Mouse (Mus musculus) hematopoietic stem cell, adult 5-6 weeks (primary cell): ENCODE measurements around the gene Vmn2r60. TPM values are rescaled to one million over a fixed set of nuclear protein-coding genes. Genes with fewer than 3 reads are reported as not detected.
"Not testable (repeated sequence)": the region's sequence is repeated elsewhere in the genome, so short reads cannot be mapped to it uniquely, and the experiment has no call there.

Source experiments
- ATAC-seq, 2 experiments: fragments of 125-278 bp in 1 of 2; replicated peaks in 1 of 2; 2 replicates each; pipeline ENCODE4 v1.8.0; 2016 to 2017; ENCODE audit warnings: inconsistent platforms in 2 of 2, mild to moderate bottlenecking in 2 of 2, moderate number of reproducible peaks in 2 of 2, low read depth in 1 of 2, moderate TSS enrichment in 1 of 2; ENCODE audit not compliant: low FRiP score in 2 of 2, poor library complexity in 2 of 2, severe bottlenecking in 2 of 2, insufficient read depth in 1 of 2, low TSS enrichment in 1 of 2
- total RNA-seq: library from RNA; stranded (forward); fragments of 172-1452, 232-1000 nt; gene quantifications from 2 replicates; pipeline ENCODE4 v1.2.3, GENCODE M21; 2017

Gene Vmn2r60
- total RNA-seq: 0.10 TPM in 1 of 2 replicates, not detected in the other

- no peak for ATAC-seq
Measured at GRCm38 (mm10) chr7:42107470-42107869, at the start of gene Vmn2r60. TSS of gene Vmn2r60 (plus strand) at chr7:42107770.

GRCm38 (mm10) chr7:42058923-42059322 lies 48.6 kb upstream of the Vmn2r60 start, which contains the start of gene Vmn2r59:
TSS of gene Vmn2r59 (minus strand) at chr7:42059023.
- ATAC-seq: no peak

DNA sequence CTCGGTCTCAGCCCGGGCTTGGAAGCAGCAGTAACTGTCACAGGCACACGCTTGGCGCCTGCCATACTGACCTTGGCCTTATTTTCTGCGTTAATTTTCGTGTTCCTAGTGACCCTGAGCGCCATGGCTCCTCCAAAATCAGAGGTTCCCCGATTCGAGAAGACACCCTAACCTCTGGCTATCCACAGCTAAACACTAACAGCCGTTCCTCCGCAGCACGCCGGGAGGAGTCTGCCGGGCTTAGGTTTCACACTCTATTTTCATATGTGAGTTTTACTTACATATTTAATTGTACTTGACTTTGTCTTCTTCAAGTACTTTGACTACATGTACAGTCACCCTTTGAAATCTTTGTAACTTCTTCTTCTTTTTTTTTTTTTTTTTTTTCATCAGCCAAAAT lies 509 bp upstream of the Vmn2r60 start:
- not testable (repeated sequence) for ATAC-seq

Other genes starting within 250 kb of the Vmn2r60 start
- gene Vmn2r58, start 235.1 kb upstream of the Vmn2r60 start, total RNA-seq: not detected in 2 replicates
- not detected in 2 replicates for gene Vmn2r59, start 48.7 kb upstream of the Vmn2r60 start, total RNA-seq
- gene Vmn2r61, start 152.3 kb downstream of the Vmn2r60 start, total RNA-seq: not detected in 2 replicates